Mouse (Mus musculus) adrenal gland, adult 2 months (tissue): ENCODE measurements at regions not wholly inside any gene's neighbourhood (a gene's known extent, or its start where the extent isn't known, plus 50 kb on each side); places are given as distances from the start of the nearest gene placed in this dataset.
A peak's percentile ranks its signal among the peaks of the same experiment; 100 is the strongest.

Experiments
- DNase-seq: peaks from one replicate; pipeline ENCODE4 v3.0.0; 2021

DNA sequence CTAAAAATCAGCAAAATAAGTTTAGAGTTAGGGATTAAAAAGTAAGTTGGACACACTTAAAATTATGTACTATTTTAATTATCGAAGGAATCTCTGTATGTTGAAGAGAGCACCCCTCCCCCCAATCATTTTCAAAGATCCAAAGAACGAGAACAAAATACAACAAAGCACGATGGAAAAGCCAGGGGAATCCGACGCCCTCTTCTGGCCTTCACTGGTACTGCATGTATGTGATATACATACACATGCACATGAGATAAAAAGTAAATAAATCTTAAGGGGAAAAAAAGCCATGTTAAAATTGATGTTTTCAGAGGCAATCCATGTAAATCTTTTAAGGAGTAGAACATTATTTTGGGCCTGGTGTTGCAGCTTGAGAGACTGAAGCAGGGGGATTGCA lies 155.9 kb upstream of the Zfp507 start:
- no peak for DNase-seq

DNA sequence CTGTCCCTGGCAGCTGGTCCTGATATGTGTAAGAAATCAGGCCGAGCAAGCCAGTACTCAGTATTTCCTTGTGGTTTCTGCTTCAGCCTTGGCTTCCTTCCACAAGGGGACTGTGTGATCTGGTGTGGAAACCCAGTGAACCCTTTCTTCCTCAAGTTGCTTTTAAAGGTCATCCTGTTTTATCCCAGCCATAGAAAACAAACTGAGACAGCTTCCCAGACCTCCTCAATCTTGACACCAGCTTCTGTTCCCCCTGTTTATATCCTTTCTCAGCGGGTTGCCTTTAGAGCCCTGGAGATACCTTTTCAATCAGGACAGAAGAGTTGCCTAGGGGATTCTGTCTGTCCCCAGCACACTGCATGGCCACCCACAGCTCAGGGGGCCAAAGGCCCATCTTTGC lies 155.2 kb upstream of the Zfp507 start:
- no peak for DNase-seq

DNA sequence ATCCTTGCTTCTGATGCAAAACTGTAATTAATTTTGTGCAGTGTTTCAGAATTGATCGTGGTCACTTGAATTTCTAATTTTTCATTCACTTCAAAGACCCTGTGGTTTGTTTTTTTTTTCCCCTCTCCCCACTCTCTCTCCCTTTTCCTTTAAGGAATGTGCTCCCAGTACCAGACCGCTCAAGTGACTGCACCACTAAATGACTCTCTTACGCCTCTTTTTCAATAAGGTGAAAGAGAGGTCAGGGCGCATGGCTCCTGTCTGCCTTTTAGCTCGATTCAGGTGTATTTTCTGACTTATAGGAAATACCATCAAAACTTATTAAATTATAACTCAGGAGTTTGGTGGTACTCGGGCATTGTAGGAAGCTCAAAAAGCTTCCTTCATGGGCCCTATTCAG lies 146.0 kb upstream of the Zfp507 start:
- no peak for DNase-seq

DNA sequence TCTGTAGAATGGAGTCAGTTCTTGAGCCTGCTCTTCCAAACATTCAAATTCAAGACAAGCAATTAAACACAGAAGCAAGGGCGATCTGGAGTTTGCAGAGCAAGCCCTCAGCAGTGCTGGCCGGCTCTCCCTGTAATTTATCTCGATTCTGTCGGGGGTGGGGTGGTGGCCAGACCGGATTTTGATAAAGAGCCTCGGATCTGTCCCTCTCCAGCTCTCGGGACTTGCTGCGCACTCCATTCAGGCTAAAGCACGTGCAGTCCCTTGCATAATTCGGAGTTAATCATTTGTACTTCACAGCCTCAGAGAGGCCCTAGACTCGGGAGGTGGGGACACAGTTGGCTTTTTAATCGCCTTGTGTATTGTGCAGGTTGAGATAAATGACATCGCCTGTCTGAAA lies 145.6 kb upstream of the Zfp507 start:
- DNase-seq, result peak; percentile 2

DNA sequence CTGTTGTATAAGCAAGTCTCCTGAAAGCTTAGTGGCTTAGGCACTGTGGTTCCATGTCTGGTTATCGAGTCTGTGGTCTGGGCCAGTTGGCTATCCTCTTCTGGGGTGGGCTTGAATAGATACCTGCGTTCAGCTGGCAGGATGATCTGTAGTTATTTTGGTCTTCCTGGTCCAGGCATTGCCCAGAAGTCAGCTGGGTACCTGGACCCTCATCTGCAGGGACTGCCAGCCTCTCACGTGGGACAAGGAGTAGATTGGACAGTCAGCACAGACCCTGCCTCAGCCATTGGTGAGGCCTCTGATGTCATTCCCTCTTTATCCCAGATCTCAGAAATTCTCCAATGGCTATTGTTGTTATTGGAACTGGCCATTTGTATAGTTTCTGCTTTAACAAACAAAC lies 138.3 kb upstream of the Zfp507 start:
- no peak for DNase-seq

DNA sequence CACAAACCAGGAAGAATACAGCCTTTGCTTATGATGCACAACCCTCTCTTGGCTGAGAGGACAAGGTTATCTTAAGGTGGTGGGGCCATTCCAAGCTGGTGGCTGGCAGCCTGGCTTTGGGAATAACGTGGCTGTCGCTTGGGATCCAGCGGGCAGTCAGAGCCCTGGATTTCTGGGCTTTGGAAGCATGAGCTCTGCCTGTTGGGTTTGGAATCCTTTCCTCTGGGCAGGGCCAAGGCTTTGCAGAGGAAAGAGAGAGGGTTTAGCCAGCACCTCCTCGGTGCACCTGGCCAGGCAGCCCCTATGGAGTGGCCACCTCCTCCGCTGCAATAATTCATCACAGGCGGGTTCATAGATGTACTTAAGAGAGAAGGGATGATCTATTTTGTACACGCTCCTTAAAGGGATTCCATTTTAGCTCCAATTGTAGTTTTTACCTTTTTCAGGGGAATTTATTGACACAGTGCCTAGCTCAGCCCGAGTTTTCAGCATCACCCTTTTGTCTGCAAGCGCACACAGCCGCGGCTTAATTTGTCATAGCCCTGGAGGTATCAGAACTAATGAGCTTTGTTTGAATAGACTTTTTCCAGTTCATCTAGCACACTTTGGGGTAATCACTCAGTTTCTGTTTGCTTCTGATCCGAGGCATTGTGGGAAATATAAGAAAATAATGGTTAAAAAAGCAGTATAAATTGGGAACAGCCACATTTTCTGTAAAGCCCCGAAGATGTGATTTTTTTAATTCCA lies 135.5 kb upstream of the Zfp507 start:
- DNase-seq, result no peak

DNA sequence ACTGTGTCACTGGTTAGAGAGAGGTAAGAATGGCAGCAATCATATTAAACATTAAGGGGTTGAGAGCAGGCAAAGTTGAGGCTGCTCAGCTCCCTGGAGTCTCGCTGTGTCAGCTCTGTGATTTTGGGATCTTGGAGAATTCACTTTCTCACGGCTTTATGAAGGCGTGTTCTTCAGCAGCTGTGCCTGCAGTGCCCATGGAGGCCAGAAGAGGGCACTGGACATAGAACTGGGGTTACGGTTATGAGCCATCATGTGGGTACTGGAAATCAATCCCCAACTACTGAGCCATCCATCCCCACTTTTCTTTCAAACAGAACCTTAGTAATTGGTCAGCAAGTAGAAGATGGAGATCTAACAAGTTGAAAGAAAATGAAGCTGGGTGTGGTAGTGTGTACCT lies 123.9 kb upstream of the Zfp507 start:
- DNase-seq, result no peak

DNA sequence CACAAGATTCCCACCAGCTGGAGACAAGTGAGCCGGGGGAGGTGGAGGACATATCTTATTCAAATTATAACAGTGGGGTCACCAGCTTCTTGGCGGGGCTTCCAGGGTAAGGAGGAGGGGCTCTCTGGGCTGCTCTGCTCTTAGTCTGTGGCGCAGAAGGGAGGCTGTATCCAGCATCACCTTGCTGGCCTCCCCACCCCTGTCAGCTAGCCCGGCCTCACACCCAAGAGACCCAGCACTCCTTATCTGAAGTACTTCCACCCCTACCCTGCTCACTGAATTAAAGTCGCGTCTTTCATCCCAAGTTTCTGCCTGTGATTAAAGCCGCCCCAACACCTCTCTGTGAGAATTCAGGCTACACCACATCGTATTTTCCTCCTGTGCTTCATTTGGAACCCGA lies 119.8 kb upstream of the Zfp507 start:
- no peak for DNase-seq

DNA sequence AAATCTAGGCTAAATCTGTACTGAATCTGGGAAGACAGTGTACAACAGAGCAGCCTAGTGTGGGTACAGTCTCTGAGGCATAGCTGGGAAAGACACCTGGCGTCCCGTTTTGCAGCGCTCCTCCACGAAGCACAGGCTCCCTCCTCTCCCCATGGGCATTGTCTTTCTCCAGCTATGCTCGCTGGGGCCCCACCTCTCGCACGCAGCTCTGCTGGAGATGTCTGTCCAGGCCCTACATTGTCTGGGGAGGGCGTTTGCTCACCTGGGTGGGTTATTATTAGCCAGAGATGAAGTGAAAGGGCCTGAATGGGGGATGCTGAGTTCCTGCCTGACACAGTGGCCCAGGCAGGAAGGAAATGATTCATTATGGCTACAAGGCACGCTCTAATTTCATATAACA lies 118.1 kb upstream of the Zfp507 start:
- DNase-seq, result no peak

DNA sequence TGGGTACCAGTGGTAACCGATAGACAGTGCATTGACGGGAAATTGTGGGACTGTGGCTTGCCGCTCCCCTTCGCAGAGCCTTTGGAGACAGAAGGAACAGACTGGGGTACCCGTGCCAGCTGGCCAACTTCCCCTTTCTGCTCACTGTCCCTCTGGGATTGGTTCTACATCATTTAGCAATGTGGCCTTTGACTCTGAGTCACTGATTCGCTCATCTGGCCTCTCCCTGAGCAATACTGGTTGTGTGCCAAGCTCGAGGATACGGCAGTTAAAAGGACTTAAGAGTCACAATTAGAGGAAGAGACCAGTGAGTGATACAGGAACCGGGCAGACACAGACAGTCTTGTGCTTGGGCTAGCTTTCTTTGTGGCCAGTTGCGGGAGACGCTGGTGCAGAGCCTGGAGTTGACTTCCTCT lies 117.4 kb upstream of the Zfp507 start:
- DNase-seq, result peak; percentile 76

DNA sequence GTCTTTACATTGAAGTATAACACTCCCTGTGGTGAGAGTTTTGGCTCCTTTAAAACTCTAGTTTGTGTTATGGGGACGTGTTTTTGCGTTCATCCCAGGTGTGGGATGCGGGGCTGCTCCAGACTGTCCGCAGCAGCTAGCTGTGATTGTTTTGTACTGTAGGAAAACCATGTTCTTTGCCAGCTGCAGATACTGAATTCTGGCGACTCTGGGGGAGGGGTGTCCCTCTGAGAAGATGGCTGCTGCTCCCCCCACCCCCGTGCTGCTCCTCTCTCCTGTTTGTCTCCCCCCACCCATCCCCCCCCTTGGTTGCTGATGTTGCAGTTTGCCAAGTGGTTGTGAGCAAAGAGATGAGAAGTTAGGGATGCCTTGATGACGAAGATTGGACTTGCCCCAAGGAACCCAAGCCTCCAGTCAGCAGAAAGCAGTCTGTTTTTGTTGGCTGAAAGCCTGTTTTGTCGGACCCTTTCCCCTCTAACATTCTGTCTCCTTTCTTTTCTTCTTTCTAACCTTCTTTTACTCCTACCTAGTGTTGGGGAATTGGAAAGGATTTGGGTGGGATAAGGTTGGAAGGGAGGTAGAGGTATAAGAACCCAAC lies 107.4 kb upstream of the Zfp507 start:
- DNase-seq, result no peak

DNA sequence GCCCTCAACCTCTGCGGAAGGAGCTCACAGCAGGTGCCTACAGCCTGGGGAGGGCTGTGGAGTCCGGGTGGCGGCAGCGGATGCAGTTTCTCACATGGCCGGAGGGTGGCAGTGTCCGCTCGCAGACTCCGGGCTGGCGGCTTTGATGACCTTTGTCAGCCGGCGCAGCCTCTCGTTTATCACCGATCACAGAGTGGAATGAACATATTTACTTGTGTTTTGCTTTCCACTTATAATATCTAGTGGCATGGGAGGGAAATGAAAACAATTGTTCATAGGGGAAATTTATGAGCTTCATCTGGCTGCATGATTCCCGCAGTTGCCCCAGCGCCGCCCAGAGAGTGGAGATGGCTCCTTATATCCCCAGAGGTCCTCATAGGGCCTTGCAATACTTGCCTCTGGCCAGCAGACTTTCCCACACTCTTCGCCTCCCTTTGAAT lies 99.2 kb upstream of the Zfp507 start:
- DNase-seq, result peak; percentile 75

DNA sequence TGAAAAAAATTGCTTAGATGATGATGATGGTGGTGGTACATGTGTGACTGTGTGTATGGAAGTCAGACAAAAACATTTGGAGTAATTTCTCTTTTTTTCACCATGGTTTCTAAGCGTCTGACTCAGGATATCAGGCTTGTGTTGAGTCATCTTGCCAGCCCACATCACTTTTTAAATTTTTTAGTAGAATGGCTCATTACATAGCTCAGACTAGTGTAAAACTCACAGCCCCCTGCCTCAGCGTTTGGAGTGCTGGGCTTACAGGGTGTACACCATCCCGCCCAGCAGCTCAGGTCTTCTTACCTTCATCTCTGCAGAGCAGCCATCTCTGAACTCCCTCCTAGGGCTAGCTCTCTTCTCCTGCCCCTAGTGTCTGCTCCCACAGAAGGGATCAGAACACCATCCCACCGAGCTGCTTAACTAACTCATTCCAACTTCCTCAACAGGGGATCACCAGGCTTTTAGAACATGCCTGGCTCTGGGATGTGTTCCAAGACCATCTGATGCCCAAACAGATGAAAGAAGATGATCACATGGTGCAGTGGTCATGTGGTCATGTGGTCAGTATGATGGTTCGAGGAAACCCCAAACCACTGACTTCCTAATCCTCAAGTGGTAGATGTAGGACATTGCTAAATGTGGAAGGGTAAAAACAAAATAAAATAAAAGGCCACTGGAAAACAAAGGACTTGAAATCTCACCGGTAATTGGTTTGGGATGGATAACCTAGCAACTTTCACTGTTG lies 96.1 kb upstream of the Zfp507 start:
- DNase-seq, result no peak

DNA sequence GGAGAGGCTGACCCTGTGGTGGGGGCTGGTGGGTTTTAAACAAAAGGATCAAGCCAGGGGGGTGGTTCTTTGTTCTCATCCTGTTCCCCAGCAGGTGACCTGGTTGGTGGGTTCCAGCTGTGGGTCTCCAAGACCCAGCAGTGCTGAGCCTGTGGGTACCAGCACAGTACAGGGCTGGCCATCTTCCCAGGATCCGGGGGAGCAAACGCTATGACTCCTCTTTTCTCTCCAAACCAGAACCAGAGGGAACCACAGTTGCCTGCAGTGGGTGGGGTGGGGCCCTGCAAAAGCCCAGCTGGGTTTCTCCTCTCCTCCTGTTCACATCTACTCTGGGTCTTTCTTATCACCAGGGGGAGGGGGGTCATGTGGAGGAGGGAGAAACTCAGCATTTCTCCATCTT lies 90.5 kb upstream of the Zfp507 start:
- DNase-seq, result no peak

DNA sequence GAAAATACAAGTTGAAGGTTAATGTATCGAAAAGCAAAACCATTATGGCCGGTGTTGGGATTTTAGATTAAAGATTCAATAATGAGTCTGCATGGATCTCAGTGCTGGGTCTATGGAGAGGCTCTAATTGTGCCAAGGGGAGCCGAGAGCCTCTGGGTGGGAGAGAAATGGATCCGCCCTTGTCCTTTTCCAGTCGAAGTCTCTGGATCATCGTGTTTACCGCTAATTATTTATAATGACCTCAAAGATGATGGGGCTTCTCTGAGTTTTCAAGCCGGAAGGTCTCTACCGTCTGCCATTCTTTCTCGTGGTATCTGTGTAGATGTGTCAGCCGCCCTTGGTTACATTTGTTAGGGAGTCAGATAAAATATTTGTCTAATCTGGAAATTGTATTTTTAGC lies 83.2 kb upstream of the Zfp507 start:
- no peak for DNase-seq

DNA sequence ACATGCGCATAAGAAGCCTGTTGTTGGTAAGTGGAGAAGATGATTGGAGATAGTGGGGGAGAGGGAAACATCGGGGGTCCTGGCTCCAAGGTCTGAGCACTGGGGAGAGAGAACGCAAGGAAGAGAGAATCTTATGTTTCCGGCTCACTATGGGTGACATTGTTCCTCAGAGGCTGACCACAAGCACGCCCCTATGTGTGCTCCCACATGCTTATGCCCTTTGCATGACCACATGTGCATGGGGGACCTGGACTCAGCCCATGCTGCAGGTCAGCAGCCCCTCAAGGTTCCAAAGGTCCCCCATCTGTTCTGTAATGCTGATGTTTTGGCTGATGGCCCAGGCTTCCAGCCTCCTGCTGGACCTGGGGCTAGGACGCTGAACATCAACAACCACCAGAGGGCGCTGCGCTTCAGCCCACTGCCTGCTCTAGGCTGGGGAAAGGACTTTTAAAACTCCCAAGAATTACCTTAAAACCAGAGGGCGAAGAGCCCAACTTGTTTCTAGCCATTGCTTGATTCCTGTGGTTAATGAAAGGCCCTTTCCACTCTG lies 77.0 kb upstream of the Zfp507 start:
- DNase-seq, result peak; percentile 66

DNA sequence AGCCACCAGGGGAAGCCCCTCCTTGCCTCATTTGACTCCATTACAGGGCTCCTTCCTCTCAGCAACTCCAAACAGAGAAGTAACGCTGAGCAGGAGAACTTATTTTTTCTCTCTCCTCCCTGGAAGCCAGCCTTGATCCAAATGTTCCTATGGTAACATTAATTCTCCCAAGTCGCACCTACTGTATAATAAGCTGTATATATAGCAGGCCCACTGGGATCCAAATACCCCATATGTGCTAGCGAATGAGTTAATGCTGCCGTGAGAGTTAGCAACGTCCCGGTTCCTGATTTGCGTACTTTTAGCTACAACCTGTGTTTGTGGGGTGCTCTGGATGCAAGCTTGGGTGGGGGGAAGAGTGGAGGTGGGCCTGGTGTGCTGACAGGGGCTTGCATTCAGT lies 75.4 kb upstream of the Zfp507 start:
- DNase-seq, result no peak

DNA sequence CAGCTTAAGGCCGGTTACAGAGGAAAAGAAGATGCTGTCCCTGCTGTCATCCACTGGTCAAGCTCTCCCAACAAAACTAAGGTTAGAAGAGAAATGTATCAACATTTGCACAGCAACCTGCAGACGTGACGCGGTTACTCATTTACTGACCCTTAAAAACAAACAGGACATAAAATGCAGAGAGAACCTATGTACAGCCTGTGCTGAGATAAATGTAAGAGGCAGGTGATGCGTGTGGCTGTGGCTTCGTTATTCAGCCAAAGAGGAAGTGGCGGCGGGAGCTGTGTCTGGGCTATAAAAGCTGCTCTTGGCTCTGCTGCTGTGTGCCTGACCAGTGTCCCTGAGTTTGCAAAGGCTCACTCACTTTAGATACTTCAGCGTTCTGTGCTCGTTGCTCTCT lies 58.2 kb upstream of the Zfp507 start:
- no peak for DNase-seq

DNA sequence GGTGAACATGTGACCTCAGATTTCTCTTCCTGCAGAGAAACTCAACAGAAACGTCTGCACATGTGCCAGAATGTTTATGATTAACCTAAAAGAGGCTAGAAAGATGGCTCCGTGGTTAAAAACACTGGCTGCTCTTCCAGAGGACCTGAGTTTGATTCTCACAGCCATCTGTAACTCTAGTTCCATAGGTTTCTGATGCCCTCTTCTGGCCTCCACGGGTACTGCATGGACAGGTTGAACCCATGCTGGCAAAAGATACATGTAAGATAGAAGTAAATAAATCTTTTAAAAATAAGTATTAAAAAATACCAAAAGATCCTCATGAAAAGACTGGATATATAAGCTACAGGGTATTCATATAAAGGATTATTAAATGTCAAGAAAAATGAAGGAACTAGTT lies 56.8 kb upstream of the Zfp507 start:
- peak; percentile 12 for DNase-seq

DNA sequence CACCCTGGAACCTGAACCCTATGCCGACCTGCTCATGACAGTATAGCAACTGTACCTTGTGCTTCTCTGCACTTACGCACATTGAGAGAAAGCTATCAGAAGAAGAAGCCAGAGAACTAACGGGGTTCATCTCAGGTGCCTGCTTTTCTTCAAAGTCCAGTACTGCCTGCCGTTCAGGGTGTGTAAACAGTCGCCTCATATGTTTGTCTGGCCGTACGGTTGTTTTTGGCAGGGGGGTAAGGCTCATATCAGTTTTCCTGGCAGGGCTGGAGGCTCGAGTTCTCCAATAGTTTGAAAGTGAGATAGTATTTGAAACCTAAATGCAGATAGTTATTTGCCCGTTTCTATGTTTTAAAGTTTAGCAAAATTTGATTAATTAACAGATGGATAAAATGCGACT lies 54.9 kb upstream of the Zfp507 start:
- no peak for DNase-seq
